Mouse (Mus musculus): ENCODE measurements at regions not wholly inside any gene's neighbourhood (a gene's known extent, or its start where the extent isn't known, plus 50 kb on each side); places are given as distances from the start of the nearest gene placed in this dataset.

DNA sequence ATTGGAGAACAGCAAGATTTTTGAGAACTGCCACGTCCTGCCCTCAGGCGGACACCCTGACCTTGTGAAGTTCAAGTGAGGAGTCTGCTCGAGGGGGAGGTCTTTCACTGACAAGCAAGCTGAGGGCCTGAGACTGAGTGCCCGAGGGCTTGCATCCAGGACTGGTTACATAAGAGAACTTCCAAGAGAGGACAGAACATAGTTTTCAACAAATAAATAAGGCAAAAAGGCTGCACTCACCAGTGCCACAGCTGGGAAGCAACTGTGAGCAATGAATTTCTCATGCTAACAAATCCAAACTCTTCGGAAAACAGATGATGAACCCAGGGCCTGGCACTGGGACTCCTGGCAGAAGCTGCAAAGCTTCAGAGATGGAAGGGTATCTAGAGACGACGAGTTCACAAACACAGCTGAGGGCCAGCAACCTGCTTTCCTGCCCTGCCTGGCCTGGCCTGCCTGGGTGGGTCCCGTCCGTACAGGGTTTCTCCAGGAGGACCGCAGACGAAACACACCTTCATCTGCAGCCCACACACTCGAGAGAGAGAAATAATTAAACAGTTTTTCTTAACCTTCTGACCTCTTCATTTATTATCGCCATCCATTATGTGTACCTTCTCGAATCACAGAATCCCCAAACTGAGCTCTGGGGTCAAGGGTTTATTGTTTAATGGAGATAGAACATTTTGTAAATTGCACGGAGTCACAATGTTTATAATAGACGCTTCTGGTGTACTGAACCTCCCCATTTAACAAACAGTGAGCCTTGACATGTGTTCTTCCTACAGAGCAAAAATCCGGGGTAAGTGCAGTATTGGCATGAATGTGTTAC is 334.3 kb upstream of the Ddhd1 start:
- no peak overlapping the region for H3K4me3 ChIP-seq
- H3K27me3 ChIP-seq = no peaks in the 10 kb centered on the region
- peak overlapping the region; percentile 34; the same call in 1 of the 2 replicates for H3K27ac ChIP-seq
- no peak overlapping the region for H3K9ac ChIP-seq
- H3K36me3 ChIP-seq = no peaks in the 10 kb centered on the region
- no peak overlapping the region for H3K4me2 ChIP-seq
- ATAC-seq (ENCODE audit: insufficient number of reproducible peaks, insufficient read depth, low FRiP score, low TSS enrichment, low read depth) = no peak
- no peaks in the 10 kb centered on the region for H3K9me3 ChIP-seq
- WGBS = 51% methylated on average over 17 of the region's 17 CpGs
- peaks cover 43% of the 10 kb centered on the region for H3K4me1 ChIP-seq

DNA sequence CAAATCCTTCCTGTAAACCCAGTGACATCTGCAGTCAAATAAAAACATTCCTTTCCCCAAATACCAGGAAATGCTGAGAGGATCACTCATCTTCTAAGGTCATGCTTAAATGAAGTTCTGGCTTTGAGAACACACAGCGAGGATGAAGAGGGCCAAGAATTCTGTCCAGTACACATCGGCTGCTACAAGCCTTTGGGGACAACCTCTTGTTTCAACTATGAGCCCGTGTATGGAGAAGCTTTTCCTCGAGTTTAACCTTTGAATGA is 334.9 kb upstream of the Ddhd1 start:
- ATAC-seq (ENCODE audit: insufficient number of reproducible peaks, insufficient read depth, low FRiP score, low TSS enrichment, low read depth) = no peak
- H3K4me3 ChIP-seq = no peak overlapping the region
- no peaks in the 10 kb centered on the region for H3K27me3 ChIP-seq
- no peaks in the 10 kb centered on the region for H3K36me3 ChIP-seq
- no peak overlapping the region for H3K27ac ChIP-seq
- H3K4me1 ChIP-seq = peaks cover 43% of the 10 kb centered on the region
- WGBS = 41% methylated on average over 4 of the region's 4 CpGs
- H3K9me3 ChIP-seq = no peaks in the 10 kb centered on the region
- no peak overlapping the region for H3K9ac ChIP-seq
- H3K4me2 ChIP-seq = no peak overlapping the region

DNA sequence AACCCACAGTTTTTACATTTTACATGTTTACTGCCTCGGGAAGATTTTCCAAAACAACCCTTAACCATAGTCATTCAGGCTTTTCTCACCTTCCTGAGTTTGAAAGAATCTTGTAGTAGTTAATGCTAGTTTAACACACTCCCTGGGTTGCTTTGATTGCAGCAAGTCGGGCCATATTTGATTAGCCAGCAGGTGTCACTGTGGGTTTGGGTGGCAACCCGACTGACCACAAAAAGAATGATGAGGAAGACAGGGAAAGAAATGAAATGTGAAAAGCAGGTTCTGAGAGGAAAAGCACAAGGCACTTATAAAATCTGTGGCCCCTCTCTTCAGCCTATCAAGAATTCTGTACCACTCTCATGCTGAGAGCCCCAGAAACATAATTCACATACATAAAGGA is 335.7 kb upstream of the Ddhd1 start:
- Histone ChIP-seq H3K9ac (no peak overlapping the region), H3K9me3 (no peaks in the 10 kb centered on the region), H3K4me1 (peaks cover 43% of the 10 kb centered on the region), H3K4me3 (no peak overlapping the region), H3K36me3 (no peaks in the 10 kb centered on the region), H3K27me3 (no peaks in the 10 kb centered on the region), H3K4me2 (no peak overlapping the region), H3K27ac (no peak overlapping the region)
- no peak for ATAC-seq (ENCODE audit: insufficient number of reproducible peaks, insufficient read depth, low FRiP score, low TSS enrichment, low read depth)
- WGBS = 12% methylated on average over 3 of the region's 3 CpGs

DNA sequence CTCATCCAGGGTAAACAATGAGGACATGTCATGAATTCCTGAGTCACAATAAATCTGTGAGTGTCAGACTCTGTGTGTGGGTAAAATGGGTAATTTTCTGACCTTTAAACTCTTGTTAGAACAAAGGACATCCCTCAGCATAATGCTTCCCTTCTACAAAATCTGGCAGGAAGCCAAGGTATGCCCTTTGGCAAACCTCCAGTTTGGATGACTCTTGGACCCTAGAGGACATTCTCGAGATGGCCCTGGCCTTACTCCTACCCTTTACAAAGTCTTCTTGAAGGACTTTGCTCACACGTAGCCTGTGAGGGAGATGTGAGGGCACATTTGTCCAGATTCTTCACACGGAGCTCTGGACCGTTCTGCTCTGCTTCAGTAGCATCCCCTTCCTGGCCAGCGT is 338.8 kb upstream of the Ddhd1 start:
- 0 out of 2 replicates have a peak, but pooled peaks have one; percentile 26 for ATAC-seq (ENCODE audit: insufficient number of reproducible peaks, insufficient read depth, low FRiP score, low TSS enrichment, low read depth)
- Histone ChIP-seq H3K9ac (no peak overlapping the region), H3K9me3 (no peaks in the 10 kb centered on the region), H3K36me3 (no peaks in the 10 kb centered on the region), H3K4me3 (no peak overlapping the region), H3K4me2 (no peak overlapping the region), H3K4me1 (peaks cover 24% of the 10 kb centered on the region), H3K27ac (no peak overlapping the region), H3K27me3 (no peaks in the 10 kb centered on the region)
- WGBS = 45% methylated on average over 5 of the region's 5 CpGs

DNA sequence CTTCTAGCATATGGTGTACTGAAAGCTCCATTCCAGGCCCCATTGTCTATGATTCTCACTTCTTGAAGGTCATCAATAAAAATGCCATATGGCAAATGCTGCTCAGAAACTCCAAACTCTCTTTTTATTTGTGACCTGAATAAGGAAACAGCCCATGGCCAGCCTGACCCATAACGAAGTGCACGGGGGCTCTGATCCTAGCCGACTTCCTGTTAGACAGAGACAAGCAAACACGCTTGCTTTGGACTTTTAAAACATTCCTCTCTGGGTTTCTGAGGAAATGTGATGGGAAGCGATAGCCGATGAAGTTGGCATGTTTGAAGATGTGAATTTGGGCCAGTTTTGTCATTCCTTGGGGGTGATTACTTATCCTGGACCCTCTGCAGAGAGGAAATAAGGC is 346.1 kb upstream of the Ddhd1 start:
- H3K27ac ChIP-seq = no peak overlapping the region
- no peak overlapping the region for H3K4me3 ChIP-seq
- no peaks in the 10 kb centered on the region for H3K27me3 ChIP-seq
- peaks cover 9% of the 10 kb centered on the region for H3K4me1 ChIP-seq
- no peak for ATAC-seq (ENCODE audit: insufficient number of reproducible peaks, insufficient read depth, low FRiP score, low TSS enrichment, low read depth)
- H3K9ac ChIP-seq = no peak overlapping the region
- H3K4me2 ChIP-seq = no peak overlapping the region
- H3K9me3 ChIP-seq = no peaks in the 10 kb centered on the region
- WGBS = 78% methylated on average over 6 of the region's 6 CpGs
- no peaks in the 10 kb centered on the region for H3K36me3 ChIP-seq

DNA sequence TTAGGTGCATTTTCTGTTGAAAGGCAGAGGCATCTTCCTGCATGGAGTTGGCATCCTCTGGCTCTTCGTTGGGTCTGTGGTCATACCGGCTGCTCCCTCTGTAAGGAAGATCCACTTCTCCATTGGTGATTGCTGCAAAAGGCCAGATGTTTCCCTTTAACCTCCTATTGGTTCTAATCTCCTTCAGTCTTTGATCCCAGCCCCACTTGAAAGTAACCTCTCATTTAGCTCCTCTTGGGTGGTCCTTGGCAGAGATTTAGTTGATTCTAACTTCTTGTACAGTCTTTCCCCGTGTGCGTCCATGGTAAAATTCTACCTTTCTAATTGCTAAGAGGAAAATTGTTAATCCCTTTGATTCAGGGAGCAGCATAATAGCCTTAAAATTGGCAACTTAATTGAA is 347.4 kb upstream of the Ddhd1 start:
- Histone ChIP-seq H3K4me1 (peaks cover 9% of the 10 kb centered on the region), H3K27ac (no peak overlapping the region), H3K9ac (no peak overlapping the region), H3K4me3 (no peak overlapping the region), H3K9me3 (no peaks in the 10 kb centered on the region), H3K36me3 (no peaks in the 10 kb centered on the region), H3K27me3 (no peaks in the 10 kb centered on the region), H3K4me2 (no peak overlapping the region)
- ATAC-seq (ENCODE audit: insufficient number of reproducible peaks, insufficient read depth, low FRiP score, low TSS enrichment, low read depth) = no peak
- WGBS = 20% methylated on average over 4 of the region's 4 CpGs

DNA sequence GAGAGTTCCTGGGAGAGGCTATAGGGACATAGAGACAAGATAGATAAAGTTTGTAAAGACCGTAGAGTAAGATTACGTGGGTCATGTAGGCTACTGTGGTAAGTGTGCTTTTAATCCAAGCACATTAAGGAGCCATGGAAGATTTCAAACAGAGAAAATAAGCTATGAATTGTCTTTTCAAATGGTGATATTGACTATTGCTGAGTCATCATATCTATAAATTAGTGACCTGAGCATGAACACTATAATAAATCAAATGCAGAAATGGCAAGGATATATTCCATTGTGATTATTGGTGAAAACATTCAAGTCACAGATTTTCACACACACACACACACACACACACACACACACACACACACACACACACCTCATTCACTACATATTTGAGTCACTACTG is 355.3 kb upstream of the Ddhd1 start:
- no peak for ATAC-seq (ENCODE audit: insufficient number of reproducible peaks, insufficient read depth, low FRiP score, low TSS enrichment, low read depth)
- H3K27ac ChIP-seq = no peak overlapping the region
- H3K9ac ChIP-seq = no peak overlapping the region
- no peak overlapping the region for H3K4me3 ChIP-seq
- no peaks in the 10 kb centered on the region for H3K9me3 ChIP-seq
- no peaks in the 10 kb centered on the region for H3K36me3 ChIP-seq
- peaks cover 23% of the 10 kb centered on the region for H3K4me1 ChIP-seq
- peaks cover 3% of the 10 kb centered on the region; the same call in 1 of the 2 replicates for H3K27me3 ChIP-seq
- WGBS = 96% methylated on average over 2 of the region's 2 CpGs
- no peak overlapping the region for H3K4me2 ChIP-seq

DNA sequence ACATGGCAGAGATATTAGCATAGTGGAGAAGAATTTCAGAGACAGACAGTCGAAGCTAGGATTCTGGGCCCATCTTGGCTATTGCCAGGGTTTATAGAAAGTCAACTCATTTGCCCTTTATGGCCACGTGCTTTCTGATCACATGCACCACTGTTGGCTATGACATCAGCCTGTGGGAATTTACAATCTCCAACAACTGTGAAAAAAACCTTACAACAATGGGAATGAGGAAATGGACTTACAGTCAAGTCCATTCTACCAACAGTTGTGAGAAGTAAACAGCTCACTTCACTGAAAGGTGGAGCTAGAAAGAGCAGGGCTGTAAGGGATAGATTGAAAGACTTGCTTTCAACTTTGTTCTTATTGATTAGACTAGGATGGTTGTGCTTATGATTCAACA is 356.1 kb upstream of the Ddhd1 start:
- no peaks in the 10 kb centered on the region for H3K36me3 ChIP-seq
- H3K27me3 ChIP-seq = peaks cover 4% of the 10 kb centered on the region; the same call in 1 of the 2 replicates
- no peak overlapping the region for H3K4me3 ChIP-seq
- no peak overlapping the region for H3K4me2 ChIP-seq
- H3K27ac ChIP-seq = no peak overlapping the region
- no peak overlapping the region for H3K9ac ChIP-seq
- peaks cover 31% of the 10 kb centered on the region for H3K4me1 ChIP-seq
- 72% methylated on average over 2 of the region's 2 CpGs for WGBS
- no peak for ATAC-seq (ENCODE audit: insufficient number of reproducible peaks, insufficient read depth, low FRiP score, low TSS enrichment, low read depth)
- H3K9me3 ChIP-seq = no peaks in the 10 kb centered on the region

DNA sequence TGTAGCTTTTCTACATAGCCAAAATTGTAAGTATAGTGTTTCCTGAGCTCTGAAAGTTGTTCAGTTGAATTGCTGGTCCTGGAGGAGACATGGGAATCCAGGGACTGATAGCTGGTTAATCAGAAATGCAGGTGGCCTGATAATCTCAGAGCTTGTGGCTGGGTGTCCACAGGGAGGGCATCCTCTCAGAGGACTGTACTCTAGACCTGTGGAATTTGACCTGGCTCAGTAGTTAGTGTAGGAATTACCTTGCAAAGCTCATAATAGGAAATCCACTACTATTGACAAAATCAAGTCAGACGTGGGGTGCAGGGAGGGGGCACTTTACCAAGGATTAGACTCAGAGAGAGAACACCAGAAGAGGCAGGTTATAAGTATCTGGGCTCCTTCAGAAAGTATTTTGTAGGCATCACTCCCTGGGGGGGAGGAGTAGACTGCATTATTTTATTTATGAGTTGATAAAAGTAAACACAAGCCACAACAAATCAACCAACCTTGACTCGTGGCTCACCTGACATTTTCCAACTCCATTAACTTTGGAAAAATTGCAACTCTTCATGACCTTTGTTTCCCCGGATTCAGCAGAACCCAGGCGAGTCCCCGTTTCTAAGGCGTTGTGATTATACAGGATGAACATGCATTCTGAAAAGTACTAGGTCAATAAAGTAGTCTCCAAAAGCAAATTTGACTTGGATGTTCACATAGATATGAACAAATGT is 357.9 kb upstream of the Ddhd1 start:
- no peak overlapping the region for H3K4me2 ChIP-seq
- H3K4me1 ChIP-seq = peaks cover 46% of the 10 kb centered on the region
- no peaks in the 10 kb centered on the region for H3K36me3 ChIP-seq
- no peak overlapping the region for H3K27ac ChIP-seq
- 86% methylated on average over 6 of the region's 6 CpGs for WGBS
- no peak for ATAC-seq (ENCODE audit: insufficient number of reproducible peaks, insufficient read depth, low FRiP score, low TSS enrichment, low read depth)
- H3K9me3 ChIP-seq = no peaks in the 10 kb centered on the region
- H3K4me3 ChIP-seq = no peak overlapping the region
- peaks cover 4% of the 10 kb centered on the region; the same call in 1 of the 2 replicates for H3K27me3 ChIP-seq
- H3K9ac ChIP-seq = no peak overlapping the region

DNA sequence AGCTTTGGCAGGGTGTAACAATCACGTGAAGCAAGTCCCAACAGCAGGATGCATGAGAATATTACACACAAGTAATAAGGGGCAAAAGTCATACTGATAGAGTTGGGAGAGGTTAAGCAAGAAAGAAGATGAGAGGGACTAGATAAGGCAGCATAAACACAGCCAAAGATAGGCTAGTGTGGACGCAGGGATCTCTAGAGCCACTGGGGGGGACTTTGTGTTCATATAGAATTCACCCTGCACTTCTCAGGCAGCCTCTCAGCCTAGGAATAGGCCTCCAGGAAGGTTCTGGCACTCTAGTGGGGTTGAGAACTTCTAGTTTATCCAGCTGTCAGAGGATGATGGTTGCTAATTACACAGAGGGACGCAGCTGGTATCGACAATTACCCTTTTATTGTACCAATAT is 358.8 kb upstream of the Ddhd1 start:
- Histone ChIP-seq H3K4me1 (peaks cover 46% of the 10 kb centered on the region), H3K9me3 (no peaks in the 10 kb centered on the region), H3K27me3 (peaks cover 4% of the 10 kb centered on the region; the same call in 1 of the 2 replicates), H3K9ac (no peak overlapping the region), H3K27ac (peak overlapping the region; percentile 76), H3K4me3 (no peak overlapping the region), H3K36me3 (no peaks in the 10 kb centered on the region), H3K4me2 (no peak overlapping the region)
- WGBS = 57% methylated on average over 4 of the region's 4 CpGs
- ATAC-seq (ENCODE audit: insufficient number of reproducible peaks, insufficient read depth, low FRiP score, low TSS enrichment, low read depth) = no peak

DNA sequence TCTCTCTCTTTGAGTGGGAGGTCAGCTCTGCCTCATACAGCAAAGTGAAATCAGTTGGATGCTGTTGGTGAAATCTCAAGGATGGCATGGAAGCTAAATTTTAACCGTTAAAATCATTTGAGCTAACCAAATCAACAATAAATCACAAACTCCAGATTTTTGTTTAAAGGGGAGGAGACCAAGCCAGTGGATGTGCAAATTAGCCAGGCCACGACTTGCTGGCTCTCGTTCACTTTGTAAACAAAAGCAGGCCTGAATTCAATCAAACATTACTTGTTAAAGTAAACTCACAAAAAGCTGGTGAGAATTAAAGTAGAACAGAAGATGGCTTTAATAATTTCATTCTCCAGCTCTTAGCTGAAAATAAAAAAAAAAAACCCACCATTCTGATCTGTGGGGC is 359.3 kb upstream of the Ddhd1 start:
- Histone ChIP-seq H3K27ac (peak overlapping the region; percentile 76), H3K36me3 (no peaks in the 10 kb centered on the region), H3K4me1 (peaks cover 46% of the 10 kb centered on the region), H3K4me2 (no peak overlapping the region), H3K9ac (no peak overlapping the region), H3K4me3 (no peak overlapping the region), H3K9me3 (no peaks in the 10 kb centered on the region), H3K27me3 (peaks cover 7% of the 10 kb centered on the region)
- no peak for ATAC-seq (ENCODE audit: insufficient number of reproducible peaks, insufficient read depth, low FRiP score, low TSS enrichment, low read depth)
- 24% methylated on average over 3 of the region's 3 CpGs for WGBS

DNA sequence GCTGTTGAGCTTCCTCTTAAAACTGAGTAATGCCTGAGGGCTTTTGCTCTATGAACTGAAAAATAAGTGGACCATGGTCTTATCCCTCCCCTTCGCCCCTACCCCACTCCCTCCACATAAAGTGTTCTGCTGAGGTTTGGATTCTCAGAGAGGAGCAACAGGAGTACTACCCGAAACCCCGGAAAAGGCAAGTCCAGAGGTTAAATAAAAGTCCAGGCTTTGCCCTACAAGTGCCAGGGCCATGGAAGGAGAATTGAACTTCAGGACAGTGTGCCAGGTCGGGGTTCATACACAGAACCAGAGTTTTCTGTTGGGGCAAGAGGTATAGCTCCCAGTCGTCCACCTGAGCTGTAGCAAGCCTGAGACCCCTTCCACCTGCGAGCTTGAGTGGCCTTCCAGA is 360.0 kb upstream of the Ddhd1 start:
- Histone ChIP-seq H3K27me3 (peaks cover 7% of the 10 kb centered on the region), H3K4me3 (no peak overlapping the region), H3K9me3 (no peaks in the 10 kb centered on the region), H3K36me3 (no peaks in the 10 kb centered on the region), H3K4me1 (peaks cover 46% of the 10 kb centered on the region), H3K4me2 (no peak overlapping the region), H3K27ac (peak overlapping the region; percentile 85), H3K9ac (no peak overlapping the region)
- WGBS = 65% methylated on average over 6 of the region's 6 CpGs
- ATAC-seq (ENCODE audit: insufficient number of reproducible peaks, insufficient read depth, low FRiP score, low TSS enrichment, low read depth) = no peak
